Mouse (Mus musculus) right cerebral cortex, postnatal 14 days (tissue): ENCODE results near the gene Trappc2l.
A peak's percentile ranks its signal among the peaks of the same experiment; 100 is the strongest.

Source experiments
- DNase-seq: peaks from one replicate; pipeline ENCODE4 v3.0.0; 2022

Gene Trappc2l

GRCm38 (mm10) chr8:122658807-122659160 lies 47.3 kb downstream of the Trappc2l start:
- DNase-seq, result no peak

- DNase-seq, result no peak
These were observed 48.6 kb downstream of the Trappc2l start for GRCm38 (mm10) chr8:122660022-122660421.

- peak; percentile 79 for DNase-seq
These were observed 49.7 kb downstream of the Trappc2l start for GRCm38 (mm10) chr8:122661138-122661537.

GRCm38 (mm10) chr8:122661894-122662293 lies 50.5 kb downstream of the Trappc2l start:
- no peak for DNase-seq

- no peak for DNase-seq
These were observed 51.7 kb downstream of the Trappc2l start for GRCm38 (mm10) chr8:122663106-122663505.

GRCm38 (mm10) chr8:122663670-122664069 lies 52.2 kb downstream of the Trappc2l start:
- DNase-seq, result no peak

GRCm38 (mm10) chr8:122665221-122665620 lies 53.8 kb downstream of the Trappc2l start:
- DNase-seq, result no peak

- DNase-seq, result peak; percentile 70
These were observed 54.4 kb downstream of the Trappc2l start for GRCm38 (mm10) chr8:122665667-122666316.
